Mouse (Mus musculus) heart, adult 2 months (tissue): Measurements from ENCODE around the gene Khnyn.

ENCODE experiments used
- CTCF ChIP-seq: fragments of 200-600 bp; IDR thresholded peaks from 2 replicates; pipeline ENCODE4 v1.8.1; 2022; ENCODE audit warnings: antibody characterized with exemption, mild to moderate bottlenecking, moderate library complexity
- EP300 ChIP-seq: fragments of 200-500 bp; IDR thresholded peaks from 2 replicates; pipeline ENCODE4 v1.6.1; 2011; ENCODE audit warnings: low read depth, low read length, control low read depth; ENCODE audit not compliant: insufficient read depth

DNA sequence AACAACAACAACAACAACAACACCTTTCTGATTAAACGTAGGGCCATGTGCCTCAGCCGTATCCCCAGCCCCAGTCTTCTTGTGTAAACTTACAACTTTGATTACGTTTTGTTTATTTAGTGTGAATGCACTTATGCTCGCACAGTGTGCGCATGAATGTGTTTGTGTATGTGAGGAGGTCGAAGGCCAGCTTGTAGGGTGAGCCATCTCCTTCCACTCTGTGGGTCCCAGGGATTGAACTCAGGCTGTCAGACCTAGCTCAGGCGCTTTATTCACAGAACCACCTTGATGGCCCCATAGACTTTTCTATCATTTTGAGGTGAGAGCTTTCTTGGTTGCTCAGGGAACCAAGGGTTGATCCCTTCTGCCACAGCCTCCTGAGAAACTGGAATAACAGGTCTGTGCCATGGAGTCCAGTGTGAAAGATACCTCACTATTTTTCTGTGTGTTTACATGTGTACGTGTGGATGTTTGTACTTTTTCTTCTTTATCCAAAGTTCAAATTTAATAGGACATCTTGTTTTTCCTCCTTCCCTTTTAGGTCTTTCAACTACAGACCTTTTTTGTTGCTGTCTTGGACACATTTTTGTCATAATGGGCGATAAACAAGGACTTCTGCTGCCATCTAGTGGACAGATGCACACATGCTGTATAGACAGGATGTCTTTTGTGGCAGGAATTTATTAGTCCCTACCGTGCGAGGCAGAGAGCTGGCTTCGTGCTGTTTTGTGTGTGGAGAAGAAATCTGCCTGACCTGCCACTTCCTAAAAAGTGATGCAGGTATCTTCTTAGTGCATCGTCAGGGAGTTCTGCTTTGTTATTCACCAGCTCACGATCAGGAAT, 33.7 kb downstream of the Khnyn start:
- TF ChIP-seq EP300, result no peak
- TF ChIP-seq CTCF, result peak; percentile 94
